Mouse (Mus musculus): ENCODE data around the gene Prkci. TPM values are rescaled to one million over a fixed set of nuclear protein-coding genes. Genes with fewer than 3 reads are reported as not detected.
A peak's percentile ranks its signal among the peaks of the same experiment; 100 is the strongest.

The Prkci gene
- polyA plus RNA-seq, 1 experiment from 2014 or later: 34.6 TPM

- no peaks in the 10 kb centered on the region for H3K27me3 ChIP-seq (ENCODE audit: control insufficient read depth, insufficient read depth, low read length)
- no peak overlapping the region for H3K27ac ChIP-seq
- no peaks in the 10 kb centered on the region for H3K36me3 ChIP-seq (replicated peaks; ENCODE audit: control insufficient read depth, insufficient read depth)
- ATAC-seq (ENCODE audit: low FRiP score): no peak
- no peaks in the 10 kb centered on the region for H3K4me1 ChIP-seq (replicated peaks; ENCODE audit: control insufficient read depth, insufficient read depth, low read length)
- WGBS: 81% methylated on average over 11 of the region's 11 CpGs
- no peak overlapping the region for H3K9ac ChIP-seq
- H3K9me3 ChIP-seq (ENCODE audit: control insufficient read depth, low read length): no peaks in the 10 kb centered on the region
- H3K4me2 ChIP-seq (replicated peaks): no peak overlapping the region
- DNase-seq (ENCODE audit: low spot score): no peak
- H3K4me3 ChIP-seq (replicated peaks; ENCODE audit: low read length): no peak overlapping the region
Observed at GRCm38 (mm10) chr3:31075808-31076207, 80.3 kb downstream of the Prkci start.

- Histone ChIP-seq H3K36me3 (replicated peaks; ENCODE audit: control insufficient read depth, insufficient read depth) (no peaks in the 10 kb centered on the region), H3K4me3 (replicated peaks; ENCODE audit: low read length) (no peak overlapping the region), H3K27ac (no peak overlapping the region), H3K9me3 (ENCODE audit: control insufficient read depth, low read length) (no peaks in the 10 kb centered on the region), H3K27me3 (ENCODE audit: control insufficient read depth, insufficient read depth, low read length) (no peaks in the 10 kb centered on the region), H3K4me1 (replicated peaks; ENCODE audit: control insufficient read depth, insufficient read depth, low read length) (no peaks in the 10 kb centered on the region), H3K9ac (no peak overlapping the region), H3K4me2 (replicated peaks) (no peak overlapping the region)
- ATAC-seq (ENCODE audit: low FRiP score) (no peak), DNase-seq (ENCODE audit: low spot score) (no peak)
- WGBS: 90% methylated on average over 6 of the region's 6 CpGs
Observed at GRCm38 (mm10) chr3:31077068-31077703, 81.6 kb downstream of the Prkci start.

GRCm38 (mm10) chr3:31079450-31079849 is 83.9 kb downstream of the Prkci start:
- Histone ChIP-seq H3K4me3 (replicated peaks; ENCODE audit: low read length) (no peak overlapping the region), H3K36me3 (replicated peaks; ENCODE audit: control insufficient read depth, insufficient read depth) (no peaks in the 10 kb centered on the region), H3K4me1 (replicated peaks; ENCODE audit: control insufficient read depth, insufficient read depth, low read length) (peaks cover 6% of the 10 kb centered on the region; the same call in 1 of the 2 replicates), H3K4me2 (replicated peaks) (no peak overlapping the region), H3K9me3 (ENCODE audit: control insufficient read depth, low read length) (no peaks in the 10 kb centered on the region), H3K27ac (no peak overlapping the region), H3K9ac (no peak overlapping the region), H3K27me3 (ENCODE audit: control insufficient read depth, insufficient read depth, low read length) (no peaks in the 10 kb centered on the region)
- ATAC-seq (ENCODE audit: low FRiP score) (no peak), DNase-seq (ENCODE audit: low spot score) (no peak)
- WGBS: 79% methylated on average over 10 of the region's 10 CpGs

- WGBS: 88% methylated on average over 10 of the region's 10 CpGs
- ATAC-seq (ENCODE audit: low FRiP score): no peak
- no peak overlapping the region for H3K27ac ChIP-seq
Observed at GRCm38 (mm10) chr3:31080791-31081502, 85.4 kb downstream of the Prkci start.

GRCm38 (mm10) chr3:31082838-31083506 is 87.4 kb downstream of the Prkci start:
- DNase-seq (ENCODE audit: low spot score) (no peak), ATAC-seq (ENCODE audit: low FRiP score) (no peak)
- no peak overlapping the region for H3K27ac ChIP-seq
- H3K4me2 ChIP-seq (replicated peaks): no peak overlapping the region
- H3K9me3 ChIP-seq (ENCODE audit: control insufficient read depth, low read length): no peaks in the 10 kb centered on the region
- H3K4me3 ChIP-seq (replicated peaks; ENCODE audit: low read length): no peak overlapping the region
- WGBS: 91% methylated on average over 12 of the region's 13 CpGs
- no peak overlapping the region for H3K9ac ChIP-seq
- peaks cover 6% of the 10 kb centered on the region; the same call in 1 of the 2 replicates for H3K4me1 ChIP-seq (replicated peaks; ENCODE audit: control insufficient read depth, insufficient read depth, low read length)
- no peaks in the 10 kb centered on the region for H3K36me3 ChIP-seq (replicated peaks; ENCODE audit: control insufficient read depth, insufficient read depth)
- H3K27me3 ChIP-seq (ENCODE audit: control insufficient read depth, insufficient read depth, low read length): no peaks in the 10 kb centered on the region

More at GRCm38 (mm10) chr3:31080791-31081502, 85.4 kb downstream of the Prkci start:
- Histone ChIP-seq H3K9me3 (ENCODE audit: control insufficient read depth, low read length) (no peaks in the 10 kb centered on the region), H3K4me1 (replicated peaks; ENCODE audit: control insufficient read depth, insufficient read depth, low read length) (peaks cover 6% of the 10 kb centered on the region; the same call in 1 of the 2 replicates), H3K4me2 (replicated peaks) (no peak overlapping the region), H3K9ac (no peak overlapping the region), H3K4me3 (replicated peaks; ENCODE audit: low read length) (no peak overlapping the region), H3K36me3 (replicated peaks; ENCODE audit: control insufficient read depth, insufficient read depth) (no peaks in the 10 kb centered on the region), H3K27me3 (ENCODE audit: control insufficient read depth, insufficient read depth, low read length) (no peaks in the 10 kb centered on the region)
- no peak for DNase-seq (ENCODE audit: low spot score)

- no peaks in the 10 kb centered on the region for H3K9me3 ChIP-seq (ENCODE audit: control insufficient read depth, low read length)
- DNase-seq (ENCODE audit: low spot score): peak; percentile 47
- peak; percentile 43; the same call in 1 of the 2 replicates for ATAC-seq (ENCODE audit: low FRiP score)
- no peaks in the 10 kb centered on the region for H3K36me3 ChIP-seq (replicated peaks; ENCODE audit: control insufficient read depth, insufficient read depth)
- H3K27me3 ChIP-seq (ENCODE audit: control insufficient read depth, insufficient read depth, low read length): no peaks in the 10 kb centered on the region
- H3K4me3 ChIP-seq (replicated peaks; ENCODE audit: low read length): no peak overlapping the region
- no peak overlapping the region for H3K9ac ChIP-seq
- peaks cover 6% of the 10 kb centered on the region; the same call in 1 of the 2 replicates for H3K4me1 ChIP-seq (replicated peaks; ENCODE audit: control insufficient read depth, insufficient read depth, low read length)
- no peak overlapping the region for H3K27ac ChIP-seq
- peak overlapping the region; percentile 22 for H3K4me2 ChIP-seq (replicated peaks)
- WGBS: 47% methylated on average over 12 of the region's 12 CpGs
Observed at GRCm38 (mm10) chr3:31083507-31084245, 88.1 kb downstream of the Prkci start.

GRCm38 (mm10) chr3:31085000-31085399 is 89.5 kb downstream of the Prkci start:
- 91% methylated on average over 3 of the region's 3 CpGs for WGBS

GRCm38 (mm10) chr3:31088789-31089775 is 93.5 kb downstream of the Prkci start:
- Histone ChIP-seq H3K27me3 (ENCODE audit: control insufficient read depth, insufficient read depth, low read length) (no peaks in the 10 kb centered on the region), H3K4me2 (replicated peaks) (no peak overlapping the region), H3K27ac (no peak overlapping the region), H3K9me3 (ENCODE audit: control insufficient read depth, low read length) (no peaks in the 10 kb centered on the region), H3K9ac (no peak overlapping the region), H3K36me3 (replicated peaks; ENCODE audit: control insufficient read depth, insufficient read depth) (no peaks in the 10 kb centered on the region), H3K4me1 (replicated peaks; ENCODE audit: control insufficient read depth, insufficient read depth, low read length) (0 out of 2 replicates have a peak, but pooled peaks cover 10% of the 10 kb centered on the region), H3K4me3 (replicated peaks; ENCODE audit: low read length) (no peak overlapping the region)
- ATAC-seq (ENCODE audit: low FRiP score) (no peak), DNase-seq (ENCODE audit: low spot score) (no peak)
- WGBS: 38% methylated on average over 10 of the region's 10 CpGs

More at GRCm38 (mm10) chr3:31085000-31085399, 89.5 kb downstream of the Prkci start:
- DNase-seq (ENCODE audit: low spot score) (no peak), ATAC-seq (ENCODE audit: low FRiP score) (no peak)
- no peak overlapping the region for H3K27ac ChIP-seq
- H3K36me3 ChIP-seq (replicated peaks; ENCODE audit: control insufficient read depth, insufficient read depth): no peaks in the 10 kb centered on the region
- H3K4me2 ChIP-seq (replicated peaks): no peak overlapping the region
- no peak overlapping the region for H3K4me3 ChIP-seq (replicated peaks; ENCODE audit: low read length)
- no peaks in the 10 kb centered on the region for H3K27me3 ChIP-seq (ENCODE audit: control insufficient read depth, insufficient read depth, low read length)
- H3K4me1 ChIP-seq (replicated peaks; ENCODE audit: control insufficient read depth, insufficient read depth, low read length): peaks cover 6% of the 10 kb centered on the region; the same call in 1 of the 2 replicates
- no peaks in the 10 kb centered on the region for H3K9me3 ChIP-seq (ENCODE audit: control insufficient read depth, low read length)
- H3K9ac ChIP-seq: no peak overlapping the region
